Mouse (Mus musculus) skeletal muscle tissue, adult 2 months (tissue): ENCODE results near the gene Opa3.
A peak's percentile ranks its signal among the peaks of the same experiment; 100 is the strongest.
"Not testable (repeated sequence)": the region's sequence is repeated elsewhere in the genome, so short reads cannot be mapped to it uniquely, and the experiment has no call there.

ENCODE experiments used
- DNase-seq: peaks from one replicate; pipeline ENCODE4 v3.0.0-alpha.2; 2012; ENCODE audit warnings: low read depth, low spot score

Opa3 gene

GRCm38 (mm10) chr7:19279581-19280114, 51.5 kb downstream of the Opa3 start, which contains the start of gene Ppm1n:
Gene Ppm1n, minus strand, starts transcription at chr7:19280064.
- no peak for DNase-seq

- not testable (repeated sequence) for DNase-seq
Measured at GRCm38 (mm10) chr7:19281680-19282304, 53.7 kb downstream of the Opa3 start.

GRCm38 (mm10) chr7:19282385-19282784, 54.3 kb downstream of the Opa3 start, which contains the start of gene Rtn2:
Gene Rtn2, plus strand, starts transcription at chr7:19282624.
- peak; percentile 57 for DNase-seq

GRCm38 (mm10) chr7:19282791-19283405, 54.8 kb downstream of the Opa3 start:
- no peak for DNase-seq

- no peak for DNase-seq
Measured at GRCm38 (mm10) chr7:19283406-19283804, 55.3 kb downstream of the Opa3 start.

- no peak for DNase-seq
Measured at GRCm38 (mm10) chr7:19284763-19285162, 56.6 kb downstream of the Opa3 start.

GRCm38 (mm10) chr7:19290969-19291596, 62.9 kb downstream of the Opa3 start:
- DNase-seq: peak; percentile 84

GRCm38 (mm10) chr7:19295503-19296185, 67.5 kb downstream of the Opa3 start:
- peak; percentile 91 for DNase-seq

GRCm38 (mm10) chr7:19297034-19297433, 68.9 kb downstream of the Opa3 start:
- DNase-seq: no peak

GRCm38 (mm10) chr7:19297794-19298193, 69.7 kb downstream of the Opa3 start:
- DNase-seq: no peak

- peak; percentile 68 for DNase-seq
Measured at GRCm38 (mm10) chr7:19299194-19299593, 71.1 kb downstream of the Opa3 start.

GRCm38 (mm10) chr7:19300501-19301421, 72.6 kb downstream of the Opa3 start:
- DNase-seq: peak; percentile 79

- DNase-seq: no peak
Measured at GRCm38 (mm10) chr7:19301461-19302263, 73.5 kb downstream of the Opa3 start.

- DNase-seq: no peak
Measured at GRCm38 (mm10) chr7:19302264-19303045, 74.3 kb downstream of the Opa3 start.

- no peak for DNase-seq
Measured at GRCm38 (mm10) chr7:19303046-19303305, 74.8 kb downstream of the Opa3 start.

- no peak for DNase-seq
Measured at GRCm38 (mm10) chr7:19303770-19304169, 75.6 kb downstream of the Opa3 start.

- no peak for DNase-seq
Measured at GRCm38 (mm10) chr7:19304501-19305412, 76.6 kb downstream of the Opa3 start.

GRCm38 (mm10) chr7:19305413-19305735, 77.2 kb downstream of the Opa3 start:
- no peak for DNase-seq
